Mouse (Mus musculus) telencephalon, adult 2 months (tissue): ENCODE measurements around the gene Tigar.

Experiments used
- DNase-seq: peaks from one replicate; pipeline ENCODE4 v3.0.0-alpha.2; 2011; ENCODE audit warnings: low read depth, low spot score

Tigar gene

DNA sequence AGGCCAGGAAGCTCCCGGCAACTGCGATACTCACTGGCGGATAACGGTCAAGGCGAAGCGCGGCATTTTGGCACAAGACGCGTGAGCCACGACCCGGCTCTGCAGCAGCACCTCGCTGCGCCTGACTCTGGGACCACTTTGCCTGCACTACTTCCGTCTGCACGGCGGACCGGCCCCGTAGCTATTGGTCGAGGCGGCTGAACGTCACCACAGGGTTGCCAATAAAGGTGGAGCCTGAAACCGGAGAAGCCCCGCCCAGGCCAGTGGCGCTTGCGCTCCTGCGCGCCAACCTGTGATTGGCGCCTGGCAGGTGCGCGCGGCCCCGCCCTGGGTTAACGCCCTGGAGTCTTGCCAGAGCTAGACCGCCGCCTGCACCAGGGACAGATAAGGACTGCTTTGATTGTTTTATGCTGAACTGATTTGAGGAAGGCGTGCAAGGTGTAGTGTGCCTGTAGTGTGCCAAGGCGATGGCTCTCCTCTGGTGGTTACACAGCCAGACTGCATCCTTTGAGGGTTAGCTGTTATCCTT lies at the start of gene Tigar:
Gene Tigar, minus strand, starts transcription at position 156 of the 529 bp plus-strand sequence.
- peak; percentile 89 for DNase-seq

DNA sequence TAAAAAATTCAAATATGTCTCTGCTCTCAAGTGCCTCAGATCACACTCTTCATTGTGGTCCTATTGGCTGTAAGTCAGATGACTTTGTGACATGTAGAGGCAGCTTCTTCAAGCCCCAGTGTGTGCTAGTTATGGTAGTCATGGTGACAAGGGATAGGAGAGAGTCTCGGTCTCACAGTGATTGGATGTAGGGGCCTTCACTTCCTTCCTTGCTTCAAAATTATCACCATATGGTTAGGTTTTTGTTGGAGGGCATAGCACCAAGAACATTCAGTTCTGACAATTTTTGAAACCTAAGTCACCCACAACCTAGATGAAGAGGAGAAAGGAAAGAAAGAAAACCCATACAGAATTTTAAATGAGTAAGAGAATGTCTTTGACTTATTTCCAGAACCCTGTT lies 48.0 kb upstream of the Tigar start:
- DNase-seq = no peak

DNA sequence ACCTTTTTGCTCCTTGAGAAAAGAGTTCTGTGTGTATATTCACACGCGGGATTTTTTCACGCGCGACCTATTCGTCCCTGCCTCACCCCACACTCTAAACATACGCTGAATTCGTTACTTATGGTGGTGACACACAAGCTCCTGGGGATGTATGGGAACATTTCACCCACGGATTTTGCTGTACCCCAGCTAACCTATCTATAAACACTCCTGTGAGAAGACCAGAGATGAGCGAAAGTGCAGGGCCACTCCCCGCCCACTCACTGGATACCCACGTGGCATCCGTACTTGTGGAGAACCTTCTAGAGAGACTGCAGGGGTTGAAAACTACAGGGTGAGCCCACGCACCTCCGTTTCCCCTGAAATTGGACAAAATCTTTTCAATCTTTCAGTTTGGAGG lies 46.1 kb upstream of the Tigar start:
- no peak for DNase-seq

DNA sequence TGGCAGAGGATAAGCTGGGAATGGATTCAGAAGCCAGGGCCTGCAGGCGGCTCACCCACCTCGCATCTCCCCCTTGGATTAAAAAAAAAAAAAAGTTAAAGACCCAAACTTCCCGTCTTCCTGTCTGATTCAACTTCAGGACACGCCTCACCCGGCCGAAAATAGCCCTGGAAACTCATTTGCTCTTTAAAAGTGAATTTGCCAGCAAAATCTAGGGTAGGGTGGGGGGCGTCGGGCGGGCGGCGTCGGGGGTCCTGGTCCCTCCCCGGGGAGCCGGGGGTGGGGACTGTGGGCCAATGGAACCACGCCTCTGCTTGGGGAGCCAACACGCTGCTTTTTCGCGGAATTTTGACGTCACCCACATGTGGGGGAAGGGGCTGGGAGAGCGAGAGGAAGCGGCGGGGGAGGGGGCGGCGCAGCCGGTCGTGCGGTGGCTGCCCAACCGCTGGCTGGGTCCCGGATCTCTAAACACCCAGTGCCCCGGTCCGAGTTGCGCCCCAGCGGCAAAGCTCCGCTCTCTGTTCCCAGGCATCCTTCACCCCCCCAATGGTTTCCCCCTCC lies 45.4 kb upstream of the Tigar start:
- no peak for DNase-seq

DNA sequence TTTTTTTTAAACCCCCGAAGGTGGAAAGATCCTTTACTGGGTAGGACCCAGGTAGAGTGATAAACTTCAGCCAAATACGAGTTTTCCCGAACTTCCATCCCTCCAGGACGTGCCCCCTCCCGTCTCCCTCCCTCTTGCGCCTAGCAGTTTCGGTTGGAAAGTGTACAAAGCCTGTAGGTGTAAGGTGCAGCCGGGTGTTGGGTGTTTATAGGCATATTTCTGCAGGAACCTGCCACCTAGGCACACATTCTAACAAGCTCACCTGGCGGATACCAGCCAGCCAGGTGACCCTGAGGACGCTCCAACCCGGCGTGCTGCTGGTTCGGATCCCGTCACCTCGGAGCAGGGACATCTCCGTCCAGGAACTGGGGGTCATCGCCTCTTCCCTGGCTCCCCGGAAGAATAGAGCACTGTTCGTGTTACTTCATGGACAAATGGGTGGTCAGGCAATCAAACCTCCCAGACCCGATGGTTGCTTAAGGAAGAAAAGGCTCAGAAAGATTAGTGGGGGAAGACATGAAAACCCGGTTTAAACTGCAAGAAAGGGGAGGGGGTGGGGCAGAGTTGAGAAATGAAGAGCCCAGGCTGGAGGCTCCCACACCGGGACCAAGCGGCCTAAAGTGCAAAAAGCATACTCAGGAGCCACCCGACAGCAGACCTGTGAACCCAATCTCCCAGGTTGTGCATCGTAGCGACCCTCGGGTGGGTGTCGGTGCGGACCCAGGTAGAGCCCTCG lies 44.8 kb upstream of the Tigar start:
- DNase-seq = no peak

DNA sequence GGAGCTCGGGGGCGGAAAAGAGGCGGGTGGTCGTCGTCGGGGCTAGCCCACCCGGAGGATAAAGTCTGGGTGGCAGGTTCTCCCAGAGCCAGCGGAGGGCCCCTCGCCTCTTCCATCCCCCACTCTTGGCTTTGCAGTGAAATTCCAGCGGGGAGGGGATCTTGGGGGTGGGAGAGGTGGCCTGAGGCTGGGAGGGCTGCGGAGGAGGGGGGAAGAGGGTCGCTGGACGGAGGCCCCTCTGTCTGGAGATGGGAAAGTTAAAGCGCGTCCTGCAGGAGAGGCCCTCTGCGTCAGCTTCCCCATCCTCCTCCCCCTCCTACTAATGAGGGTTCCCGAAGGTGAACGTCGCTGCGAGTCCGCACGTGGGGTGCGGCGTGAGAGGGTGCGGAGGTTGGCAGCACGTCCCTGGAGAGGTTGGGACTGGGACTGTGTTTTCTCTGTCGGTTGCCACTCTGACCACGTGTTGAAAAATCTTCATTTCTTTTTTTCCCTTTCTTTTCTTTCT lies 44.0 kb upstream of the Tigar start:
- no peak for DNase-seq

DNA sequence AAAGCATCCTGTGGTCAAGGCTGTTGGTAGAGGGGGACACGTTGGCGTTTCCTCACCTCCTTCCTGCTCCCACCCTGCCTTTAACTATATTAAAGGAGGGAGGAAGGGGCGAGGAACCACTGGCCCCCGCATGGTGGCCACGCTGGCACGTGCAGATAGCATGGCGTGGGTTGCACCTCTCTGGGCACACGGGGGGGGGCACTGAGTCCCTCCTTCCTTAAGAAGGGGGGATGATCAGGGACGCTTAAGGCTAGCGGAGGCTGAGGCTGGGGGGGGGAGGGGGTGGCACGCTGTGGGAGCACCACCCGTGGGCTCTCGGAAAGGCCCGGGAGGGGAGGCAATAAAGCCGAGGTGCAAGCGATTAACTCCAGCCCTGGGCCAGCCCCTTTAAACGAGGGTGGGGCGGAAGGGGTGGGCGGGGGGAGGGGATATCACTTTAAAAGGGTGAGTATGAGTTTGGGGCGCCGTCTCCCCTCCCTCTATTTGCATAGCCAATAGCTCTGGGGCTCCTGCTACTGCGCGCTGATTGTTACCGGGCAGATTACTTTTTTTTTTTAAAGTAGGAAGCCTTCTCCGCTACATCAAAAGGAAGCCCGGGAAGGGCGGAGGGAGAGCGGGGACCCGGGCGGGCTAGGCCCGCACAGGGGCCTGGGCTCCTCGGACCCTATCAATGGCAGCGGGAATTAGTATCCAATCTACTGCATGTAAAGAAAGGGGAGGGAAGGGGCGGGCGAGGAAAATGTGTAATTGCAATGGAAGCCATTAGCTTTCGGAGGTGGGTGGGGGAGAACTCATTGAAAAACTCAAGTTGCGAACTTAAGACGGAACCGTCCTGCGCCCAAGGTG lies 43.0 kb upstream of the Tigar start, which contains the start of gene Ccnd2:
Gene Ccnd2, minus strand, starts transcription at position 88 of the 846 bp plus-strand sequence.
- DNase-seq = no peak

DNA sequence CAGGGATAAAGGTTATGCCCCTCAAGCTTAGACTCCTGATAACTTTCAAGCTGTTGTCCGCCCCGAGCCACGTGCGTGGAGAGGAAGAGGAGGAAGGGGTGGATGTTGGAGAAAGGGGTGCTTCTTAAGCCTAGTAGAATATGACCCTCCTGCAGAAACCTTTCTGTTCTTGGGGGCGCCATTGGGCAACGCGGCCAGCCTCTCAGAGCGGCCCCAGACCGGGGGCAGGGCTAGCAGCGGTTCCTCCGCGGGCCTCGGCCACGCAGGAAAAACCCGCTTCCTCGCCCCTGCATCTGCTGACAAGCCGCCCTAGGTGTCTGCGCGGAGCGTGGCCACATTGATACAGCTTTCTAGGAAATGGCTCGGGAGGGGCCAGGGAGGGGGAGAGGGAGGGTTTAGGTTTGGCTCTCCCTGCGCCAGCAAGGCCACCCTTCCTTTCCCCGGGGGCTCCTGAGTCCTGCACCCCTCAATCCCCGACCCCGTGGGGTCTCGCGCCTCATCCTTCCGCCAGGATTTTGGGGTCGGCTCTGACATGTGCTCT lies 42.3 kb upstream of the Tigar start:
- DNase-seq = no peak

DNA sequence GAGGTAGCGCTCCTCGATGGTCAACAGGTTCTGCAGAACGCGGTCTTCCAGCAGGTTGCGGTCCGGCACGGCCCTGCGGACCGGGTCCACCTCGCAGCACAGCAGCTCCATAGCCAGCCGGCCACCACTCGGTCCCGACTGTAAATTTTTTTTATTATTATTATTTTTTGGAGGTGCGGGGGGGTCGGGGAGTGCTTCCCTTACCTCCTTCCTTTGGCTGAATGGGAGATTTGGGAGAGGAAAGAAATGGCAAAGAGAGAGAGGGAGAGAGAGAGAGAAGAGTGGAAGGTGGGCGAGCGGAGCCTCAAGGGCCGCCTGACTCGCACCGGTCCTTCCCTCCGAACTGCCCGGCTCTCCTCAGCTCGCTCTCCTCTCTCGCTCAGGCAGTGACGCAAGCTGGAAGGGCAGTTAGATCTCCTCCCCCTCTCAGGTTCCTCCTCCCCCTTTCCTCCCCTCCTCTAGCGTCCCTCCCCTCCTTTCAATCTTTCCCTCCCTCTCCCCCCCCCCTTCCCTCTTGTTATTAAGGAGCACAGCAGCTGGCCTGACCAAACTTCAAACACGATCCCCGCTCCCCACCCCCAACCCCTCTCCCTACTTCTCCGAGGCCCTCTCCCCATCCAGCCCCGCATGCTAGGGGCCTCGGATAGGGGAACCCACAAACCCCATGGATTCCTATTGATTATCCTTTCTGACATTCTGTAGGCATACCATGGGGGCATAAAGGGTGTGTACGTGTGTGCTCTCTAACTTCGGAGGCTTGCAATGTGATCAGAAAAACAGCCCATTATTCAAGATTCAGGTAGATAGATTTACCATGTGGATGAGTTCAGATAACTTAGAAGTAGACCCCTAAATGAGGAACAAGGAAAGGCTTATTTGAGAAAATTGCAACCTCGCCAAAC lies 41.6 kb upstream of the Tigar start:
- DNase-seq = peak; percentile 75

DNA sequence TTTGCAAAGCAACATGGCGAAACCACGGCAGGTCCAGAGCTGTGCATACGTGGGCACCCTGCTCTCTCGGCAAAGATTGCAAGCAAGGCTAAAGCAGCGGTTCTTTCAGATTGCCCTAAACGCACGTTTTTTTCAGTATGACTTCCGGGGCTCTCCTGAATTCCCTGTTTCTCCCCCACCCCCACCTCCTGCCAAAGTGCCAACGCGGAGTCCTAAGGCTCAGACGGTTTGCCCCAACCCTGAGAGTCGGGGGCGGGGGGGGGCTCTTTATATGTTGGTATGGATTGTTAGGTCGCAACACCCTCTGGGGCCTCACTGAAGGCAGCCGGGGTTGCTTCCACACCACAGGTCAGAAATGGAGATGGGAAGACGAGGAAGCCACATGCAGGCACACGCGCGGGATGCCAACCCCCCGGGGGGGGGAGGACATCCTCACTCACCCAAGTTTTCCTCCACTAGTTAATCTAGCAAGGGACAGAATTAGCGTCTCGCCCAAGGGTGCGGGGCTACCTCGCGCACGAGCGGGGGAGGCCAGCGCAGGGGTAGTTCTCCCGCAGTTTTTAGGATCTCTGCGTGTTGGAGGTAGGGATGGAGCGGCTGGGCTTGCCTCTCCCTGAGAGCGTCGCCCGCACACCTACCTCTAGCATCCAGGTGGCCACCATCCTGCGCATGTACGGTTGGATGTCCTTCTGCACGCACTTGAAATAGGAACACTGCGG lies 40.7 kb upstream of the Tigar start:
- no peak for DNase-seq

DNA sequence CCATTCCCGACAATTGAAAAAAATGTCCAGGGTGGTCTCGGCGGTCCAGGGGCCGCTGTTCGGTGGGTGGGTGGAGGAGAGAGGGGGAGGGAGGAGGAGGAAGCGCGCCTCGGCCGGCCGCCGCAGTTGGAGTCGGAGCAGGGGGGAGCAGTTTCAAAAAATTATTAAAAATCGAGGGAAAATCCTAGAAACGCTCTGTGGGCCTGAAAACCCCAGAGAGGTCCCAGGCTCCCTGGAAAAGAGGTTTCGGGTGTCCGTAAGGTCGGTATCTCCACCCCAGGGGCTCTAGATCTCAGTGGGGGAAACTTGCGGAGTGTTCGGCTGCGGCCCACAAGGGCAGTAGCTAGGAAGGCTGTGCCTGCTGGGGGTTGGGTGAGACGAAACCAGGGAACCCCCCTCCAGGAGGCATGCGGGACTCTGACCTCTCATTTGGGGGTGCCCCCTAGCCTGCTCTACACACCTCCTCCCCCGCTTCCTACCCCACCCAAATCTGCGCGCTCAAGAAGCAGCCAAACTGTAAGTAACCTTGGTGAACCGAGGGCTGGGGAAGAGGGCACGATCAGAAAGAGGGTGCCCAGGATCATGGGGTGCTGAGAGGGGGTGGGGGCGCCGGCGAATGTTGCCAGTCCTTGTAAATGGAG lies 40.1 kb upstream of the Tigar start:
- DNase-seq = no peak

DNA sequence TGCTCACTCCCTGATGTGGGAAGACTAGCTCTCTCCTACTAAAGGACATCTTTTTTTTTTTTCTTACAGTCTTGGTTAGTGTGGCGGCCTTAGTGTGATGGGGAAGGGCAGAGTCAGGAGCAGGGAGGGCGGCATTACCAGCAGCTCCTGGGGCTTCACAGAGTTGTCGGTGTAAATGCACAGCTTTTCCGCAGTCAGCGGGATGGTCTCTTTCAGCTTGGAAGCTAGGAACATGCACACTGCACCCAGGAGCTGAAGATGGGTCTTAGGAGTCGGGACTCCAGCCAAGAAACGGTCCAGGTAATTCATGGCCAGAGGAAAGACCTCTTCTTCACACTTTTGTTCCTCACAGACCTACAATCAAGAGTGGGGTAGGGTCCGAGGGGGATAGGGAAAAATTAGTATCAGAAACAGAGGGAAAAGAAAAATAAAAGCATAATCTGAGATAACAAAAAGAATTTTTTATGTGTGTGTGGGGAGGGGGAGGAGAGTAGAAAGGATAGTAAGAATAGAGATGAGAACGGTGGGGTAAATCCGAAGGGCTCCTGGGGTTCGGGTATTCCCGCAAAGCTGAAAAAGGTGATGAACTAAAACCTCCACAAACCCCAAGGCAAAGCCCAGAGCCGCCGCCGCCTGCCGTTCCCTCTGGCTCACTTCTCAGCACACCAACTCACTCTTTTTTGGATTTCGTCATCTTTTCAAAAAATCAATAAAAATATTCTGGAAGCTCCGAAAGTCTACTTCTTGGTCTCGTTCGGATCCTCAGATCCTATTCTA lies 39.4 kb upstream of the Tigar start:
- DNase-seq = no peak

DNA sequence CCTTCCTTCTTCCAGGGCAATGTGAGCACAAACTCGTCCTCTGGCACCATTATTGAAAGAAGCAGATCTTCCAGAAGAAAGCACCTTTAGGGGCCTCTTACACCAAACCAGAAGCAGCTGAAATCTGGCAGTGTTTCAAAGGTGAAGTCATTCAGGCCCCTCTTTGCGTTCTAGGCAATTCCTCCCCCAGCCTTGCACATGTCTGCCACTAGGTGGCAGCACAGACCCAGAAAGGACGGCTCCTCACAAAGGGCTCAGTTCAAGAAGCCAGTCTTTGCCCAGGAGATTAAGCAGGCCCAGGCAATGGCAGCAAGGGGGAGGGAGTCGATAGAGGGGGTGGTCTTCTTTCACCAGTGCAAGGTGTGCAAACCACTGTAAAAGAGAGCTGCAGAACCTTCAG lies 38.3 kb upstream of the Tigar start:
- DNase-seq = no peak

DNA sequence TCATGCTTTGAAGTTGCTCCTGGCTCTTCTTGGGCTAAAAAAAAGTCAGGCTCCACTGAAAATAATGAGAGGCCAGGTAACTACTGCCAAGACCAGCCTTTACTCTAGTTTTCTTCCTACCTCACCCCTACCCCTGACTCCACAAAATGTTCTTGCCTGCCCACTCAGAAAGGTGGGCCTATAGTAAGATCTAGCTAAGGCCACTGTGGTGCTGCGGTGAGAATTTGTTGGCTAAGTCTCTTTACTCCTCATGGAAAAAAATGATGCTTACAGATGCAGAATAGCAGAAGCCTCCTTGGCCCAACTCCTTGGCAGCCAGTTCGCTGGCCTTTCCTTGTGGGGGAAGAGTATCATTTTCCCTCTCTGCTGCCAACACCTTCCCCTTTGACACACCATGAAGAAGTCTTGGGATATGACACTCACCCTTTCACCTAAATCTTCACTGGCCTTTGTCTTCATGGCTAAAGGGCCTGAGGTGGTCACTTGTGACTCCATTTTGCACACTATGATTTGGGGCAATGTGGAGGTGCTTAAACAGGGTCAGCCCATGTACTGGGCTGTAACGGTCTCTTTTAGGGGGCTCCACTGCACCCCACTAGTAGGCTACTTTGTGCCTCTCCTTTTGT lies 37.1 kb upstream of the Tigar start:
- no peak for DNase-seq

DNA sequence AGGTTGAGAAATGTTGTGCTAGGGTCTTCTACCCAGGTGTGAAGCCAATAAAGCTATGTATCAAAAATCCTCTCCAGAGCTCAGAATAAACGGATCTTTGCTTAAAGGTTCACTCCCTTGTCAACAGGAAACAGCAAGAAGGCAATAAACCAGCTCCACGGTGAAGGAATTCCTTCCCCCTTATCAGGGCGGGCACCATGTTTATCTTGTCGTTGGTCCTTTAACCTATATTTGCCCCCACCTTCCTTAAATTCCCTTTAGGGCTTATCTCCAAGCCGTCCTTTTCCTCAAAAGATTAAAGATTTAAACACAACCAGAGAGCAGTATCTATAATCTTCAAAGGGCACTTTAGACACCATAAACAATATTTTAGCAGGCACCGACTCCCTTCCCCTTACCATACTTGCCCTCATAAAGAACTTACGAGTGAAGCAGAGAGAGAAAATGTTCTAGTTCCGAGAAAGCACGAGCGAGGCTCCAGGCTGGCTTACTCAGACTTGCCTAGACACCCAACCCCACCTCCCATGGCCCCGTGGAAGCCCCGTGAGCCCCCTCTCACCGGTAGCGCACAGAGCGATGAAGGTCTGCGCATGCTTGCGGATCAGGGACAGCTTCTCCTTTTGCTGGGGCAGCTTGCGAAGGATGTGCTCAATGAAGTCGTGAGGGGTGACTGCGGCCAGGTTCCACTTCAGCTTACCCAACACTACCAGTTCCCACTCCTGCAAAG lies 36.3 kb upstream of the Tigar start:
- no peak for DNase-seq

DNA sequence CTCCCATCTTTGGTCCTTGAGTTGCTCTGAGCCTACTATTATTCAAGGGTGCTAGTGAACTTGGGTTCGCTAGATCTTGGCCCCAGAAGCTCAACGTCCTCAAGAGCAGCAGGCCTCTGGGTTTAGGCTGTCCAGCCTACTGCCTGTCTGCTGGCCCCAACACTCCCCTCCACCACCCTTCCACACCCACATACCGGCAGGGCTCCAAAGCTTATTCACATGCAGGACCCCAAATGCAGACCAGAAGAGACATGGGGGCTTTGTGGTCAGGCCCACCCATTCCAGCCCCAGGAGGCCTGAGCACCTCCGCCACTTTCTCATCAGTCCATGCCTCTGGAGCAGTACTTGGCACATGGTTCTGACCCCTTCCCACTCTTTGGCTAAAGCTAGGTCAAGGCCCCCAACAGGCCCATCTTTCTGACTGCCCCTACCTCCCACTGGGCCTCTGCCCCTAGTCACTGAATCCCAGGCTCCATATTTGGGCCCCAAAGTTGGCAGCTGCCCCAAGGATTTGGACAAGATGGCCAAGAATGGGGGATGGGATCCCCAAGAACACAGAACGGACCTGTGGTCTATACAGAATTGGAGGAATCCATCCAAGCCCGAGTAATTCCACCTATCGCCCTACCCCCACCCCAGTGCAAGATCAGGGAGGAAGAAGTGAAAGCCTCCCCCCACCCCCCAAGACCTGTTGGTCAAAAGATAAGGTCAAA lies 34.4 kb upstream of the Tigar start:
- DNase-seq = no peak

DNA sequence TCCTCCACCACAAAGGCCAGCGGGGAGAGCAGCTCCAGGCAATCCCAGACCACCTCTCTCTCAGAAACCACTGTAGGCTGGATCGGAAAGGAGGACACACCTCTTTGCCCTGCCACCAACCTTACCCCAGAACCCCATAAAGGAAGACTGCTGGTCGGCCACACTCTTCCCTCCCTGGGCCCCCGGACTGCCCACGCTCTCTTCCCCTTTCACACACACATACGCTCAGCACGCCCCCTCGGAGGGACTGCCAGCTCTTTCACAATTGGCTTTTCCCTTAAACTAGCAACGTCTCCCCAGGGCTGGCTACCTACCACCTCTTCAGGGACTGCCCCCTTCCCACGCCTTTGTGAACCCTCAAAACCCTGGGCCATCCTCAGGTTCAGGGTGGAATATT lies 33.8 kb upstream of the Tigar start:
- DNase-seq = no peak
